Mouse (Mus musculus) kidney, embryonic 16.5 days (tissue): ENCODE data around the gene Ubtd2. TPM values are rescaled to one million over a fixed set of nuclear protein-coding genes. Genes with fewer than 3 reads are reported as not detected.
A peak's percentile ranks its signal among the peaks of the same experiment; 100 is the strongest.
"Not testable (repeated sequence)": the region's sequence is repeated elsewhere in the genome, so short reads cannot be mapped to it uniquely, and the experiment has no call there.

Experiments used
- ATAC-seq: fragments of 200-750 bp; cut with Nextera tagmentation; 2 replicates; pipeline ENCODE4 v1.8.0; 2017; ENCODE audit warnings: moderate TSS enrichment; ENCODE audit not compliant: low FRiP score, low TSS enrichment
- H3K27ac ChIP-seq: fragments of 300-500 bp; sonication (generic); 2 replicates; pipeline ENCODE4 v1.5.1; 2014; ENCODE audit warnings: low read length
- H3K27me3 ChIP-seq: fragments of 300-500 bp; sonication (generic); 2 replicates; pipeline ENCODE4 v1.6.1; 2014; ENCODE audit warnings: low read length, control low read depth, mixed read lengths; ENCODE audit not compliant: insufficient read depth
- H3K36me3 ChIP-seq: fragments of 300-500 bp; sonication (generic); 2 replicates; pipeline ENCODE4 v1.6.1; 2014; ENCODE audit warnings: low read length, control low read depth, mixed read lengths; ENCODE audit not compliant: insufficient read depth
- H3K4me1 ChIP-seq: fragments of 300-500 bp; sonication (generic); 2 replicates; pipeline ENCODE4 v1.6.1; 2014; ENCODE audit warnings: low read length, control low read depth, mixed read lengths; ENCODE audit not compliant: insufficient read depth
- H3K4me2 ChIP-seq: fragments of 300-500 bp; sonication (generic); replicated peaks from 2 replicates; pipeline ENCODE4 v1.6.1; 2014; ENCODE audit warnings: low read depth, low read length
- H3K4me3 ChIP-seq: fragments of 300-500 bp; sonication (generic); 2 replicates; pipeline ENCODE4 v1.5.1; 2014; ENCODE audit warnings: mild to moderate bottlenecking, low read length
- H3K9ac ChIP-seq: fragments of 300-500 bp; sonication (generic); replicated peaks from 2 replicates; pipeline ENCODE4 v1.6.1; 2014; ENCODE audit warnings: low read length
- H3K9me3 ChIP-seq: fragments of 300-500 bp; sonication (generic); 2 replicates; pipeline ENCODE4 v1.6.1; 2016; ENCODE audit warnings: low read length, control low read depth
- WGBS: fragments of 180-500 bp; shearing (Covaris S2); extraction: QIAGEN DNeasy Blood & Tissue Kit; methylation state at CpG from one replicate; pipeline ENCODE4 v1.1.7; 2014; 5-methylcytosine and 5-hydroxymethylcytosine counted together
- polyA plus RNA-seq: library from polyadenylated mRNA; unstranded; fragments of >200 nt; fragmentation: Nextera tagmentation; extraction: Ambion mirVana; gene quantifications from 2 replicates; pipeline ENCODE4 v1.2.1, GENCODE M21; 2015

Ubtd2 gene
- polyA plus RNA-seq, 1 experiment from 2014 or later = 45.6 TPM

DNA sequence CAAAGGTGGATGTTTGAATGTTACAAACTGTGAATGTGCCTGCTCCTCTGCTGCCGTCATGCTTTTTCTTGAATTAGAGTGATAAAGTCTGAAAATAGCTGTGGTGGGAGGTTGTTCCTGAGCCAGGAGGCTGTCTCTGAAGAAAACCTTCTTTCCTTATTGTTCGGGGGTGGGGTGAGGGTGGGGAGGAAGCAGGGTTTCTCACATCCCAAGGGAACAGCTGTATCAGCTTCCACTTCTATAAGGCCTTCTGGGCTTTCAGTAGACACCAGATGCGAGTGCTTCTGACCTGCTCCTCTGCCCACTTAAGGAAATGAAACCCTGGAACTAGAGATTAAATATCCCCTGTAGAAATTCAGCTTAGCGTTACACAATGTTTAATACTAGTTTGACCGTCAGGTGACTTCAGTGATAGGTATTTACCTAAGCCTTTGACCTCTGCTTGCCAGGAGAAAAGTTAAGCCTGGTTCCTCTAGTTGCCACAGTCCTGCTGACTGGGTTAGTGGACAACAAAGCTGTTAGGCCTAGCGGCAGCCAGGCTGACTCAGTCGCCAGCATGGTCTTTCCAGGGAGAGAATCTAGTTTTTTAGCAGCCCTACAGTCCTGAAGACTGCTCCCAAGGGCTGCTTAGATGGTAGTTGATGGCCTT lies 50.0 kb downstream of the Ubtd2 start:
- WGBS = 49% methylated on average over 7 of the region's 7 CpGs
- H3K4me3 ChIP-seq = no peak overlapping the region

DNA sequence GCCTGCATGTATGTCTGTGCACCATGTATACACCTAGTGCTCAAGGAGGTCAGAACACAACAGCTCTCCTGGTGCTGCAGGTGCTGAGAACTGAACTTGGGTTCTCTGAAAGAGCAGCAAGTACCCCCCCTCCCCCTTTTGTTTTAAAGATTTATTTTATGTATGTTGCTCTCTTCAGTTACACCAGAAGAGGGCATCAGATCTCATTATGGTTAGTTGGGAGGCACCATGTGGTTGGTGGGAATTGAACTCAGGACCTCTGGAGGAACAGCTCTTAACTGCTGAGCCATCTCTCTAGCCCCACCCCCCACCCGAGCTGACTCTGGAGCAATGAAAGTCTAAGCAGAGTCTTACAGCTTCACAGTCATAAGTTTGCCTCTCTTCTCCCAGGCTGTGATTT lies 55.8 kb downstream of the Ubtd2 start:
- Histone ChIP-seq H3K27ac (no peak overlapping the region), H3K4me3 (no peak overlapping the region), H3K36me3 (peaks cover 3% of the 10 kb centered on the region; the same call in 1 of the 2 replicates), H3K4me2 (no peak overlapping the region), H3K9ac (no peak overlapping the region), H3K4me1 (no peaks in the 10 kb centered on the region), H3K27me3 (no peaks in the 10 kb centered on the region), H3K9me3 (no peaks in the 10 kb centered on the region)
- 56% methylated on average over 1 of the region's 1 CpGs for WGBS
- ATAC-seq = no peak

More for the DNA sequence above, 50.0 kb downstream of the Ubtd2 start:
- ATAC-seq = no peak
- Histone ChIP-seq H3K9ac (no peak overlapping the region), H3K36me3 (0 out of 2 replicates have a peak, but pooled peaks cover 6% of the 10 kb centered on the region), H3K27me3 (no peaks in the 10 kb centered on the region), H3K4me1 (no peaks in the 10 kb centered on the region), H3K4me2 (no peak overlapping the region), H3K9me3 (no peaks in the 10 kb centered on the region), H3K27ac (no peak overlapping the region)

DNA sequence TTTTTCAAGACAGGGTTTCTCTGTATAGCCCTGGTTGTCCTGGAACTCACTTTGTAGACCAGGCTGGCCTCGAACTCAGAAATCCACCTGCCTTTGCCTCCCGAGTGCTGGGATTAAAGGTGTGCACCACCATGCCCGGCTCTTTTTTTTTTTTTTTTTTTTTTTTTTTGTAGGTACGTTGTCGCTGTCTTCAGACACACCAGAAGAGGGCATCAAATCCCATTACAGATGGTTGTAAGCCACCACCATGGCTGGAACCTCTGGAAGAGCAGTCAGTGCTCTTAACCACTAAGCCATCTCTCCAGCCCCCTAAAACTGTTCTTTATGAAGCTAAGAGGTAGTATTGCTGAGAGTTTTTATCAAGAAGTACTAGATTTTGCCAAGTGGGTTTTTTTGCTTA lies 59.7 kb downstream of the Ubtd2 start:
- H3K9me3 ChIP-seq, H3K27ac ChIP-seq, H3K4me1 ChIP-seq, H3K4me3 ChIP-seq, ATAC-seq, H3K9ac ChIP-seq, H3K4me2 ChIP-seq, H3K27me3 ChIP-seq: not testable (repeated sequence)
- WGBS = 97% methylated on average over 5 of the region's 5 CpGs
- H3K36me3 ChIP-seq = peaks cover 22% of the 10 kb centered on the region

DNA sequence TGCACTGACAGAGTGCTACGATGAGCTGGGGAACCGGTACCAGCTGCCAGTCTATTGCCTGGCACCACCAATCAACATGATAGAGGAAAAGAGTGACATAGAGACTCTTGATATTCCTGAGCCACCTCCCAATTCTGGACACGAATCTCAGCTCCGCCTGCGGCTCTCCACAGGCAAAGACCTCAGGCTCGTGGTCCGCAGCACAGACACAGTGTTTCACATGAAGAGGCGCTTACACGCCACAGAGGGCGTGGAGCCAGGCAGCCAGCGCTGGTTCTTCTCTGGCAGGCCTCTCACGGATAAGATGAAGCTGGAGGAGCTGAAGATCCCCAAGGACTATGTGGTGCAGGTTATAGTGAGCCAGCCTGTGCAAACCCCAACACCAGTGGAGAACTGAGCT lies 60.9 kb downstream of the Ubtd2 start:
- Histone ChIP-seq H3K27me3 (no peaks in the 10 kb centered on the region), H3K9ac (no peak overlapping the region), H3K9me3 (no peaks in the 10 kb centered on the region), H3K4me2 (no peak overlapping the region), H3K4me3 (no peak overlapping the region), H3K4me1 (no peaks in the 10 kb centered on the region), H3K27ac (no peak overlapping the region), H3K36me3 (peaks cover 22% of the 10 kb centered on the region)
- ATAC-seq = no peak
- WGBS = 90% methylated on average over 12 of the region's 12 CpGs

DNA sequence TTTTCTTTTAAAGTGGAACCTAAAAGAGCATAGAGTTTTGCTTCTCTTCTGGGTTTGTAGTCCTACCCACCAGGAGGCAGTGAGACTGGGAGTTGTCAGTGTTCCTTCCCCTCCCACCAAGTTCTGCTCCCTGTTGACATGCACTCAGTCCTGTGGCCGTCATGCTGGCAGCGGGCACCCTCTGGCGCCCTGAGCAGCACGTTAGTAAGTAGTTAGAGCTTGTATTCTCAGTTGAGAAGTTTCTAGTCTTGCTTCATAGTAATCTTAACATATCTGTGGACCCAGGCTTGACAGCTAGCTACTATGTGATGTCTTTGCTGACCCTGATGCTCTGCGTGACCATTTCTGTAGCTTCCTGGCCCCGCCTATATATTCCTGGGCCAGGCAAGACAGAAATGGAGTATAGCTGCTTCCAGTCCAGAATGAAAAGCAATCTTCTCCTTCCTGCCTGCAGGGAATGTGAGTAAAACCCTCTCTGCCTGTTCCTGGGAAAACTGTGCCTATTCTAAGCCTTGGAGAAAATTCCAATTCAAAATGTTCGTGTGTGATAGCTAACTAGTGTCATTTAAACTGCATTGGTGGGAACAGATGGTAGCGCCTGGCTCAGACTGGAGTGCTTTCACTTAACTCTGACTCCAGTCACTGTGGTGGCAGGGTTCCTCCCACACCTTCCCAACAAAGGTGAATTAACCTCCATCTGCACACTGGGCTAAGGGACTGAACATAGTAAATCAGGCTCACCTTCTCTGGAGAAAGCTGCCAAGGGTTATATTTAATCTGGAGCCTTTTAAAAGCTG lies 61.9 kb downstream of the Ubtd2 start:
- H3K27ac ChIP-seq = no peak overlapping the region
- H3K9me3 ChIP-seq = no peaks in the 10 kb centered on the region
- WGBS = 83% methylated on average over 8 of the region's 8 CpGs
- H3K4me2 ChIP-seq = no peak overlapping the region
- H3K9ac ChIP-seq = 0 out of 2 replicates have a peak overlapping the region, but pooled peaks have one; percentile 22
- no peaks in the 10 kb centered on the region for H3K4me1 ChIP-seq
- H3K36me3 ChIP-seq = peaks cover 22% of the 10 kb centered on the region
- ATAC-seq = no peak
- H3K4me3 ChIP-seq = no peak overlapping the region
- H3K27me3 ChIP-seq = no peaks in the 10 kb centered on the region

DNA sequence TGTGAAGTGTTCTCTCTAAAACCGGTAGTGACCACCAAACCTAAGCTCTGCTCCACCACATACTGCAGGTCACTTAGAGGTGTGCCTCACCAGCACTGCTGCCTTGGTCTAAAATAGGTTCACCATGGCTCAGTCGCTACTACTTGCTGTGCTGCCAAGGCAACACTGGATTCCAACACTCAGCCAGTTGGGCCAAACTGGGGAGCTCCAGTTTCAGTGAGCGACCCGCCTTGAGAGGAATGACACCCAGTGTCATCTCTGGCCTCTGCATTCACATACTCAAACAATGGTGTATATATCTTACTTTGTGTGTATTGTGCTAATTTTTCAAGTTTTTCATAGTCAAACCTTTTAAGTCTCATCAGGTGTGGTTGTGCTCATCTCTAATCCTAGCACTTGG lies 63.6 kb downstream of the Ubtd2 start:
- no peak for ATAC-seq
- no peak overlapping the region for H3K4me3 ChIP-seq
- no peak overlapping the region for H3K27ac ChIP-seq
- no peaks in the 10 kb centered on the region for H3K9me3 ChIP-seq
- no peak overlapping the region for H3K9ac ChIP-seq
- H3K4me2 ChIP-seq = no peak overlapping the region
- H3K36me3 ChIP-seq = peaks cover 22% of the 10 kb centered on the region
- WGBS = 86% methylated on average over 4 of the region's 4 CpGs
- no peaks in the 10 kb centered on the region for H3K4me1 ChIP-seq
- H3K27me3 ChIP-seq = no peaks in the 10 kb centered on the region

DNA sequence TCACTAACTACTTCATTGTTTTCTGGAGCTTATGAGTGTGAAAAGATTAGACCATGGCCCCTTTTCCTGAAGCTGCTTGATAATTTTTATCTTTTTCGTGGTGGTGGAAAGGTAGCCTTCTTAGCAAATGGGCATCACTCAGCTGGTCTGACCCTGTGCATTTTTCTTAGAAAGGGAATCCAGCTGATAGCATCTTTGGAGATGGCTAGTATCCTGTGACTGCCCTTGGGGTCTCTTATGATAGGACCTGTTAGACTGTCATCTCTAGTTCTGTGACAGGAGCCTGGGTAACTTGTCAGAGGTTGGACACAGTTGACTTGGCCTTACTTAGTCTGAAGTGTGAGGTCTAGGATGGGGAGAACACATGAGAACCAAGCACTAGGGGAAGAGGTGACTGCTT lies 64.2 kb downstream of the Ubtd2 start:
- H3K4me3 ChIP-seq = no peak overlapping the region
- H3K9me3 ChIP-seq = no peaks in the 10 kb centered on the region
- peaks cover 22% of the 10 kb centered on the region for H3K36me3 ChIP-seq
- H3K9ac ChIP-seq = no peak overlapping the region
- H3K4me2 ChIP-seq = no peak overlapping the region
- no peak for ATAC-seq
- no peaks in the 10 kb centered on the region for H3K4me1 ChIP-seq
- H3K27ac ChIP-seq = no peak overlapping the region
- 93% methylated on average over 1 of the region's 1 CpGs for WGBS
- H3K27me3 ChIP-seq = no peaks in the 10 kb centered on the region

DNA sequence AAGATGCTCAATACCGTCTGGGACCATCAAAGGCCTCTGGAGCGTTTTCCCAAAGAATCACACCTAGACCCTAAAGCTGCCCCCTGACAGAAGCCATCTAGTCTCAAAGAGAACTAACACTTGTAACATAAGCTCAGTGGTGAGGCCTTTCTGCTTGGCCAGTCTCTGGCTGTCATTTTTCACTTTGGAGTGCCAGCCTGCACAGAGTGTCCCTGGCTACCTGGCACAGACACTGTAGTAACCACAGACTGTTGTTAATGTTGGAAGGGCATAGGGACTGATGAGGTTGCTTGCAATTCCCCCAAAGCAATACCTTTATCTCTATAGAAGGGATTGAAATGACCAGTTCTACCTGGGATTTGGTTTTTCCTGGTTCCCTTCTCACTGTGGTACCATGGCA lies 66.1 kb downstream of the Ubtd2 start:
- no peaks in the 10 kb centered on the region for H3K9me3 ChIP-seq
- H3K27ac ChIP-seq = no peak overlapping the region
- H3K27me3 ChIP-seq = no peaks in the 10 kb centered on the region
- no peak overlapping the region for H3K4me3 ChIP-seq
- no peaks in the 10 kb centered on the region for H3K4me1 ChIP-seq
- 66% methylated on average over 2 of the region's 2 CpGs for WGBS
- no peak overlapping the region for H3K9ac ChIP-seq
- H3K36me3 ChIP-seq = peaks cover 16% of the 10 kb centered on the region
- ATAC-seq = no peak
- H3K4me2 ChIP-seq = no peak overlapping the region

DNA sequence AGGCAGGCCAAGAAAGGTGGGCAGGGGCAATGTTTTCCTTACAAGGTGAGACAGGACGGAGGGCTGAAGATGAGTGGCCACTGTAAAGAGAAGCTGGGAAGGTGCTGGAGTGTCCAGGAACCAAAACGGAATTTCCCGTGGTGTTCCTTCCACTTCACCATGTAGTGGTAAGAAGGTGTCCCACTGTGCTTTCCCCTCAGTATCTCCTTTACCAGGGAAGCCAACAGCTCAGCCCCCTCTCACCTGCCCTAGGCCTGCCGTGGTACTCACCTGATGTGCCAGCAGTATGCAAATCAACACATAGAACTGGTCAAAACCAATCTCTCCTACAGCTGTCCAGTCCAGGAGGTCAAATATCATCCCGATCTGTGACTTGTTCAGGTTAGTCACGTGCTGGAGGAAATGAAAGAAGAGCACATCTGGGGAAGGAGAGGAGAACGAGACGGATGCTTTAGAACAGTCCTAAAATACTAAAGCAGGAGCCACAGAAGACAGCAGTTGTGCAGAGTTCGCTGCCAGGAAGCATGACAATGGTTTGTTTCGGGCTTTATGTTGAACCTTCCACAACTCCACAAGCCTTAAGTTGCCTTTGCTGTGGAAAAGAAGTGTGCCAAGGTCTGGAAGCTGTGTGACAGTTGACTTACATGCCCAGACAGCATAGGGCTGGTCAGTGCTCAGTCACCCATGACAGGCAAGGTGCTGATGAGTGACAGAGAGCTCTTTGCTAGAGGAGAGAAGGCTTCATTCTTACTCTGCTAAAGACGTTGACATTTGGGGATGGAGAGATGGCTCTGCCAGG lies 69.2 kb downstream of the Ubtd2 start:
- Histone ChIP-seq H3K9me3 (no peaks in the 10 kb centered on the region), H3K27ac (no peak overlapping the region), H3K27me3 (no peaks in the 10 kb centered on the region), H3K4me3 (no peak overlapping the region), H3K9ac (no peak overlapping the region), H3K4me2 (no peak overlapping the region), H3K36me3 (no peaks in the 10 kb centered on the region), H3K4me1 (no peaks in the 10 kb centered on the region)
- WGBS = 70% methylated on average over 11 of the region's 11 CpGs
- ATAC-seq = no peak
